Mouse (Mus musculus) lung, adult 18-20 months (tissue): ENCODE results near the gene Tfeb.

Source experiments
- DNase-seq, 2 experiments: peaks; one replicate each; pipeline ENCODE4 v3.0.0; 2022; ENCODE audit warnings: mixed read lengths in 2 of 2

The Tfeb gene

DNA sequence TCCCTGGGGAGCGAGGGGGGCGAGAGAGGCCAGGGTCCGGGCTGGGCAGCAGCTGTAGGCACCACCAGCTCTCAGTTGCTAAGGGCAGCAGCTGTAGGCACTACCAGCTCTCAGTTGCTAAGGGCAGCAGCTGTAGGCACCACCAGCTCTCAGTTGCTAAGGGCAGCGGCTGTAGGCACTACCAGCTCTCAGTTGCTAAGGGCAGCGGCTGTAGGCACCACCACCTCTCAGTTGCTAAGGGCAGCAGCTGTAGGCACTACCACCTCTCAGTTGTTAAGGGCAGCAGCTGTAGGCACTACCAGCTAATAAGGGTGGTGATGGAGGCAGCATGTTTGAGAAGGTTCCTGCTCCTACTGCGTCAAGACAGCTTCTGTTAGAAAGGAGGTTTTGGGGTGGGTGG, 52.2 kb downstream of the Tfeb start:
- DNase-seq, result no peak

DNA sequence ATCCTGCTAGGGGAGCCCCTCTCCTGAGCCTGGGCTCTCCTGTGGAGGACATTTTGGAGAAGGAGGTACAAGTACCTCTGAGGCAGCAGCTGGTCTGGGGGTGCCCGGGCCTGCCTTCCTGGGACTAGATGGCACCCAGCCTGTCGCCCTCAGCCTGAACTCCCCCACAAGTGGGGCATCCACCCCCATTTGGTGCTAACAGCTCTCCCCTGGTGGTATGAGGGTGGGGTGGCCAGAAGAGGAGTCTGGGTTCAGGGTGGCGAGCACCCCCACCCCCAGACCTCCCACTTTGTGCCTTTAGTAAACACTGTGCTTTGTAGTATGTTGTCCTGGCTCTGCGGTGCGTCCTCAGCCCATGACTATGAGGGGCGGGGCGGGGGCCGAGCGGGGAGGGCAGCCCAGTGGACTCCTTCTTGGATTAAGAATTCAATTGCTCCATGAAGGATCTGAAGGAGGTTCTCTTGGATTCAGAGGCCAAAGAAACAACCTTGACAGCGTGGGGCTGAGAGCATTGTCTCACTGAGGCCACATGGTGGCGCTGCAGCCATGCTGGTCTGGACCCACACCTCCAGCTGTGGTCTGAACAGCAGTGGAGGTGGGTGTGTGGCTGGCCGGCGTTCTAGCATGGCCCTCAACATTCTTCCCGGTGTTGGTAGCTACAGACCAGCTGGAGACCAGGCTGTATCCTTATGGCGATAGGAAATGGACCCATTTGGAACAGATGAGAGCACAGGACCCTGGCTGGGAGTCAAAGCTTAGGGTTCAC, 55.5 kb downstream of the Tfeb start:
- peak; percentile 63 to 78 for DNase-seq

DNA sequence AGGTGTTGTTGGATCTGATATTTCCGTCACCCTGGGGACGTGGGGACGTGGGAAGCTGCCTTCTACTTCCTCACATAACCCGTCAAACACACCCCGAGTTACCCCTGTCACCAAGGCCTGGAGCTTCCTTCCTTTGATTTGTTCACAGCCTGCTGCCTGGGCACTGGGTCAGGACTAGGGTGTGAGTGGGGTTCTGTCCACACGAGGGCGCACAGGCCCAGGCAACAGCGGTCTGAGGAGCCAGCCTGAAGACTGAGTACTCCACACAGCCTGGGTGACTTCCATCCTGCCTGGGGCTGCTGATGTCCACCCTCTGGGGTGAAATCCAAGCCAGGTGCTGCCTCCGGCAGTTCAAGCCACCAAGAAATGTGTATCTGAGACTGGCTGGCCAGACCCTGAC, 56.5 kb downstream of the Tfeb start:
- DNase-seq, result peak; percentile 84 to 87

DNA sequence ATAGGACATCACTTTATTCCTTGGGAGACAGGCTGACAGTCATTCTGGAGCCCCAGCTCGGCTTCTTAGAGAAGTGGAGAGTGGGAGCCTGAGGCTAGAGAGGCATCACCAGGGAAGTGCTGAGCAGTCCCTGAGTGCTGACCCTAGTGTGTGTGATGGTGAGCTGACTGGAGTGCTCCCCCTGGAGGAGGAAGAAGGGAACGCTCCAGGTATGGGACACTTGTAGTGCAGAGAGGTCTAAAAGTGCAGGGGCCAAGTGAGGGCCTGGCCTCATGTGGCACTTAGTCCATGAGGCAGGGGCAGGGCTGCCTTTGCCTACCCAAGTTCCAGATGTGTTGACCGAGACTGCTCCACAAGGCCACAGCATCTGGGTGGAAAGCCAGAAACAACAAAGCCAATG, 58.6 kb downstream of the Tfeb start:
- DNase-seq, result peak; percentile 44 to 48

DNA sequence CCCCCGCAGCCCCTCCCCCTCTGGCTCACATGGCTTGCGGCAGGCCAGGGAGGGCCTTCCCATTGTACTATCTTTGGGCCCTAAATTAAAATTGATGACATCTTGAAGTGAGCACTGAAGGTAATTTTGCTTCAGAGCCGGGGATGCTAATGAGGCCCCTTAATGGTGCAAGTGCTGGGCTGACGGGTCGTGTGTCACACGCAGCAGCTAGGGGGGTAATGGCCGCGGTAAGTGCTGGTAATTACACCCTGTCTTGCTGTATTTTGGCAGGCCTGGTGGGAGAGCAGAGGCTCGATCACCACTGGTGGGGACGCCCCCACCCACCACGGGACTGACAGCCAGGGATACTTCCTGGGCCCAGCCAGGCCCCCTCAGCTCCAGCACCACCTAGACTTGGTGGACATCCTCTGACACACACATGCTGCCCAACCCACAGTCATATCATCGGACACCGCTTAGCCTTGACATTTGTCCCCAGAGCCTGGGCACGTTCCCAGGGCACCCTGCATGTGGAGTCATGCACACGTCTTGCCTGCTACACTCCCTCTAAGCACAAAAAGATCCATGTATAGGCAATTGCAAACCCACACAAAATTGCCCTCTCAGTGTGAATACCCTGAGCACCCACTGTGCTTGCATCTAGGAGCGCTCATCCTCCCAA, 59.5 kb downstream of the Tfeb start:
- no peak for DNase-seq

DNA sequence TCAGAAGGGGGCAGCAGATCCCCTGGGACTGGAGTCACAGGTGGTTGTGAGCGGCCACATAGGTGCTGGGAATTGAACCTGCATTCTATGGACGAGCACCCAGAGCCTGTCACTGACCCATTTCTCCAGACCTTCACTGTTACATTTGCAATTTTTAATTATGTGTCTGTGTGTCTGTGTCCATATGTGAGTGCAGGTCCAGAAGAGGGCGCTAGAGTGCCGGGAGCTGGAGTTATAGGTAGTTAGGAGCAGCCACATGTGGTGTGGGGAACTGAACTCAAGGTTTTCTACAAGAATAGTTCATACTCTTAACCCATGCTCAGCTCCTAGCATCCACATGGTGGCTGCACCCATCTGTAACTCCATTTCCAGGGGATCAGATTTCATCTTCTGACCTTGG, 60.1 kb downstream of the Tfeb start:
- DNase-seq, result no peak

DNA sequence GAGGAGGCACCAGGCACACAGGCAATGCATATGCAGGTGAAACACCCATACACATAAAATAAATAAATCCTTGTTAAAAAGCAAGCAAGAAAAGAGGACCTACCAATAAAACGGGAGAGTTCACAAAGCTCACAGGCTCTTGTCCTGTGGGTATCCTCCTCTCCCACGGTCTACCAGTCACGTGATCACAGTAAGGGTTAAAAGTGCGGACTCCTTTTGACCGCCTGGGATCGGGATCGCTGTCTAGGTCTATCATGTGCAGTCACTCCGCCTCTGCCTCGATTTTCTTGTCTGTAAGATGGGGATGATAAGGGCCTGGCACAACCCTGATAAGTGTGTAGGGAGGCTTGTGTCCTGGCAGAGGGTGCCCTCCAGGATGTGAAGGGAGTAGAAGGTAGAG, 60.6 kb downstream of the Tfeb start:
- DNase-seq, result no peak

DNA sequence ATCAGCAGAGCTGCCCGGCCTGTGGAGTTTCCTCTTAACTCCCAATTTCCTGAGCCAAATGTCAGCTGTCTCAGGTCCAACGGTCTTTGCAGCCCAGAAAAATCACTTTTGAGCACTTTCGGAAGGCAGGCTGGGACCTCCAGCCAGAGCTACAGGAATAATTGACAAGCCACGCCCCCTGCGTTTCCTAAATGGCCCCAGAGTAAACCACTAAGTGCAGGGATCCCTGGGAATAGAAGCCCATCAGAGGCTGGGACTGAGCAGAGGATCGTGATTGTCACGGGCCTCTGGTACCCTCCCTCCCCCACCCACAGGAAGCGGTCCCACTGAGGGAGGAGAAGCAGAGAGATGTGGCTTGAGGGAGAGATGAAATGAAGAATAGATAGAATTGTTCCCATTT, 66.0 kb downstream of the Tfeb start:
- DNase-seq, result no peak

DNA sequence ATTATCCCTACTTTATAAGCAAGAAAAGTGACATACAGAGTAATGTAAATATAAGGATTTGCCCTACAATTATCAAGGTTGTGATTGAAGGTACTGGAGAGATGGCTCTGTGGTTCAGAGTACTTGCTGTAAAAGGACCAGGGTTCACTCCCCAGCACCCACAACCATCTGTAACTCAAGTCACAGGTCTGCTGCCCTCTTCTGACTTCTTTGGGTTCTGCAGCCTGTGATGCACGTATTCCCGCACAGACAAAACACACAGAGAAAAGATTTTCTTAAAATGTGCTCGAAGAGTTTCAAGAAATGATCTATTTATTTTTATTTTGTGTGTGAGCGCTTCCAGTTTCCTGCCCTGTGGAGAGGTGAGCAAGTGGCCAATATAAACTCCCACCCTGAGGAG, 66.8 kb downstream of the Tfeb start:
- DNase-seq, result no peak

DNA sequence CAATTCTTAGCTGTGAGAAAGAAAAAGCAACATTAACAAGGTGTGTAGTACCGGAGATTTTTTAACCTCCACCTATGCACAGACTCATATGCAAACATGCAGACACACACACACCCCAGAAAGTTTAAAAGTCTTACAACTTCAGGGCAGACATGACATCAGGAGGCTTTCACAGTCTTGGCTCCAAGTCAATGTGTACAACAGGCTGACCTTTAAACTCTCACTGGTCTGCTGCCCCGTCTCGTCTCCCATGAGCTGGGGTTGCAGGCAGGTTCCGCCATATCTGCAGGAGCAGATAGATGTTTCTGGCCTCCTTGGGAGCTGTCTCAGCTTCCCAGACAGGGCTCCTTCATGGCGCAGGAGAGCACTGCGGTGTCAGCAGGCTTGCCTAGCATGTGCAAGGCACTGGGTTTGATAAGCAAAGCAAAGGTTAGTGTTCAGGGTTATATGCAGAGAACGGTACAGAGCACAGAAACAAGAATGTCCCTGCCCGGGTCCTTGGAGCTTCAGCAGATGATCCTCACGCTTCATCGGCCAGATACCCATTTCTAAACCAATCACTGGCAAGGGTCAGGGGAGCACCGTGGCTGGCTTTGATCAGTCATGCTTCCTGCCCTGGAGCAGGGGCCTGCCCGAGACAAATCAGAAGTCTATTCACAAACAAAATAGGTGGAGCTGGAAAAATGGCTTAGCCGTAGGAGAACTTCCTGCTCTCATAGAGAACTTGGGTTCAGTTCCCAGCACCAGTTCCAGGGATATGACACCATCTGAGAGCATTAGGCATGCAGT, 68.4 kb downstream of the Tfeb start:
- no peak for DNase-seq

DNA sequence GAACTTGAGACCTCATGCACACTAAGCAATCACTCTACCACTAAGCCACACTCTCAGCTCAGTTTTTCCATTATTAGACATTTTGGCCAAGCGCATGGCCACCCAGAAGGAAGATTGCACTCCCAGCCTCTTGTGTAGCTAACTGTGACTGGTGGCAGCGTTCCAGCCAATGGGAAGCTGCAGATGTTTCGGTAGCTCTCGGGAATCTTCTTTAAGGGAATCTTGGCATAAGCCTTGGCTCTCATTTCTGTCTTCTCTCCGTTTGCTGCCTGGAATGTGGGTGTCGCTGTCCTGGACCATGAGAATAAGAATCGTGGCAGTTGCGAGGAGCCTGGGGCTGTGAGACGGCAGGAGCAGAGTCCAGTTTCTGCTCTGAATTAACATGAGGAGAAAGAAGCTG, 69.4 kb downstream of the Tfeb start:
- no peak for DNase-seq

DNA sequence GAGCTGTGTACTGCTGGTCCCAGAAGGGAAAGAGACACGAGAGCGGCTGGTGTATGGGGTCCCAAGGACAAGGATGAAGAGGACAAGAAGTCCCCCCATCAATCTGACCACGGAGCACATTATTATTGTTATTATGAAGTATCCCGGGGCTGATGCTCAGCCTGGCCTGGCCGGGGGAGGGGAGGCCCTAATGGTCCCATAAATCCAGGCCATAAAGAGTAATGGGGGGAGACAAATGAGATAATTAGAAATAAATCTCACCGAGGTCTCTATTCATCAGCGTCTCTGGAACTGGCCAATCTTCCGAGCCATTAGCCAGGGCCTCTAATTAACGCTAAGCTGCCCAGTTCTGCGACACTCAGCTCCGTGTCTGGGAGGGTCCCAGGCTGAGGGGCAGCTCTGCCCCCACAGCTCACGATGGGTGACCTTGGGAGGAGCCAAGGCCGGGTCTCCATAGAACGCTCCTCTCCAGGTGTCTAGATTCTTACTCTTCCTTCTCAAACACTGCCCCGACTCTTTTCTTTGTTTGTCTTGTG, 74.5 kb downstream of the Tfeb start:
- no peak for DNase-seq

DNA sequence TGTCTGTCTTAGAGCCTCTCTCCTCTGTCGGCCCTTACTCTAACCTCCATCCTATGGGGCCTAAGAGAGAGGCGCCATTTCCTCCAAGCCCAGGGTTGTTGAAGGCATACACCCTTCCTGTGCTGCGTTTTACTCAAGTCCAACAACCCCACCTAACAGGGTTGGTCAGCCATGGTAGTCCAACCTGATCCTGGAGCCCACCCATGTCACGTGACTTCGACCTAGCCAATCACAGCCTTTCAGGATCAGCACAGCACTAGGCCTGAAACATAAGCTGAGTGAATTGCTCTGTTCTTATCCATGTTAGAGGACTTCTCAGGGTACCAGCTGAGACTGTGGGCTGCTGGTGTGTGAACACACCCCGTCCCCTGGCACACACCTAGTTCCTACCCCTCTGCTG, 75.4 kb downstream of the Tfeb start:
- no peak for DNase-seq

DNA sequence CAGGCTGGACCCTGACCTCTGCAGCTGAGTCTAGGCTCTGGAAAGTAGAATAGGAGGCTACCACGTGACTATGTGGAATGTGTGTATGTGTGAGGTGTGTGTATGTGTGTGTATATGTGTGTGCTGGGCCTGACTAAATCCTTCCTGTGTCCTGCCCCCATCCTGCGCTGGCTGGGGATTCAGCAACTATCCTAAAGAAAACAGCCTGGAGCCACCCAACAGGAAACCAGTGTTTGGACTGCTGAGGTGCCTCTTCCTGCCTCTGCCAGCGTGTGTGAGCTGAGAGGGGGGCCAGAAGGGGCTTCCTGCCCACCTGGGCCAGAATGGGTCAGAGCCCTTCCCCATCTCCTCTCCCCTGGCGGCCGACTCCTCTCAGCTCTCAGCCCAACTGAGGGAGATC, 76.8 kb downstream of the Tfeb start:
- DNase-seq, result peak in 1 of 2 experiments; percentile 51

DNA sequence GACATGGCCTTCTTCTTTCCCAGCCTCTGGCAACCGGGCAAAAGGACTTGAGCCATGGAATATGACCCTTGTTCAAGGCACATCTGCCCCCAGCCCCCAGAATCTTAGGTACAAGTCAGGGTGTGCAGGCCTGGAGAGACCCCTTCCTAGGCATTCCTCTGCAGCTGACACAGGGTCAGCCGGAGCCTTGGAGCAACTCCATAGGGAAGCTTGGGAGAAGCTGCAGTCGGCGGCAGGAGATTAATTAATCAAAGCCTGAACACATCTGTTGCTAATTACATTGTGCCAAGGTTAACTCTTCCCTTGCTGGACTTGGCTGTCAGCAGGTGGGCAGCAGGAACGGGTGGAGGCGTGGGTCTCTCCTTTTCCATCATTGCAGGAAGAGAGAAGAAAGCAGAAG, 77.7 kb downstream of the Tfeb start:
- DNase-seq, result no peak

DNA sequence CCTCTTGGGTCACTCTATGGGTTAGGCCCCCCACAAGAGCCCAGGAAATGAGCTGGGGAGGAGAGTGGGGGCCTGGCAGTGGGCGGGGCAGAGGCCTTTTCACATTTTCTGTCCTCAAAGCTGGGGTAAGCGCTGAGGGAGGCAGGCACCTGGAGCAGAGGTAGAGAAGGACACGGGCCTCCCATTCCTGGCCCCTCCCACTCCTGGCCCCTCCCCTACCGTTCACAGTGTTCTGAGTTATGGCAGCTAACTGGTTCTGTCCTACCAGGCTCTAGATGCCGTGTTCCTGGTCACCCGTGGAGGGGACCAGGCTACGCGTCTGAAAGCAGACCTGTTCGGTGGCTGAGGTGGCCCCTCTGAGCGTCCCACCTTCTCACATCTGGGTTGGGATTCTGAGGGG, 78.6 kb downstream of the Tfeb start:
- no peak for DNase-seq

DNA sequence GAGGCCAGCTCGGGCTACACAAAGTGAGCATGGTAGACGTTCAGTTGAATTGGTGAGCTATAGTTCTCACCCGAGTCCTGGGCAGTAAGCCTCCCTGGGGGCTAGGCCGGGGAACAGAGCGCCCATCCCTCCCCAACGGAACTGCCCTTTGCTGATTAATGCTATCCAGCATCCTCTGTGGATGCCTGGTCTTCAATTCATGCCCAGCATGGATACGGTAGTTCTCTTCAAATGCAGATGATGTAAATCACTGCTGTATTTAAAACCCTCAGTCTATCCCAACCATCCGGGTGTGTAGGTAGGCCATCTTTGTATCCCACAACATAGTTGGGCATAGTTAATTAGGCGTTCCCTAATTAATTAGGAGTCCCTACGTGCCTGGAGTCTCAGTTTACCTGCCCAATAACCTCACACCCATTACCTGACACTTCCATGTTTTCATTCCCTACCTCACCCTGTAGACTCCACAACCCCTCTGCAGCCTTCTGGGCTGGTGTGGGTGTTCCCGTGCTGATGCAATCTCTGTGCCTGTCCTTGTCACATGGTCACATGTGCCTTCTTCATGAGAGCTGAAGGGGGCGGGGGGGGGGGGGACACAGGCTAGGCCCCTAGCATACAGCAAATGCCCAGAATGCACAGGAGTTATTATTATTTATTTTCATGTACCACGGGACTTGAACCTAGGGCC, 81.4 kb downstream of the Tfeb start:
- no peak for DNase-seq

DNA sequence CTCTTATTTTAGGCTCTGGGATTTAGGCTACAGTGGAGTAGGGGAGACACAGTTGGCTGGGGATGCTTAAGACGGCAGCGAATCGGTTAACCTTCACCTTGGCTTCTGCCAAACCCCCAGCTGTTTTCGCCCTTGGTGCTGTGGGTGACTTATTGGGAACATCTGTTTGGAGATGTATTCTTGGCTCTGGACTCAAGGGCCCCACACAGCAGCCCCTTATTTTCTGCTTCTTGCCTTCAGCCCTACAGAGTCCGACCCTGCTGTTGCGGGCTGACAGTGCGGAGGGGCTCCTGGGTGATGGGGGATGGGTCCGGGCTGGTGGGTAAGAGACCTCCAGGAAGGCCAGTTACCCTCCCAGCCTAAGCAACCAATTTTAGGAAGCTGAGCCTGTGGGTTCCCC, 84.5 kb downstream of the Tfeb start:
- no peak for DNase-seq

DNA sequence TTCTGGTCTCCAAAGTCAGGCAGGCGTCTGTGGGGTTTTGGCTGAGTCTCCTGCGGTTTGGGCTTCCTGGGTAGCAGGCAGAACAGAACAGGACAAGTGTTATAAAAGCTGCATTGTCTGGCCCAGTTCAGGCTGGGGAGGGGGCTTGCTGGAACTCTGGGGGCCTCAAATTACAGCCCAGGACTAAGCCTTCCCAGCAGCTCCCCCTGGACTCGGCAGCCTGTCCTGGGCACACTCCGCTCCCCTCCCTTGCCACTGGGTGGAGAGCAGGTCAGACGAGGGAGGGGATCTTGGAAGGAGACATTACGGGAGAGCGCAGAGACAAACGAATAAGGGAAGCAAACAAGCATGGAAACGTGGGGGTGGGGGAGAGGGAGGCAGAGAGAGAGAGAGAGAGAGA, 94.3 kb downstream of the Tfeb start:
- DNase-seq, result no peak

DNA sequence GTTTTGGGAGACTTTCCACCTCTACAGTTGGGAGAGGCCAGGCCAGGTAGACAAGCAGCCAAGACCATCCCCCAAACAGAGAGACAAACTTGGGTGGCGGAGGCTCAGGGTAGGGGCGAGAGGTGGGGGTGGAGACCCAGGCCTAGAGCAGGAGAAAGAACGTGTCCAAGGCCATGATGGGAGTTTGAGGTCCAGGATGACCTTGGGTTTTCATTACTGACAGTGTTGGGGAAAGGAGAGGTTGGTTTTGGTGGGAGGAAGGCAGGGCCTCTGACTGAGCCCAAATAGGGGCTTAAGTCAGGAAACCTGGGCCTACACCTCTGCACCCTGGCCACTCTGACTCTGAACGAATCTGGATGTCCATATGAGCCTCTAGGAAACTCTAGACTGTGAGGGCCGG, 94.9 kb downstream of the Tfeb start:
- no peak for DNase-seq

DNA sequence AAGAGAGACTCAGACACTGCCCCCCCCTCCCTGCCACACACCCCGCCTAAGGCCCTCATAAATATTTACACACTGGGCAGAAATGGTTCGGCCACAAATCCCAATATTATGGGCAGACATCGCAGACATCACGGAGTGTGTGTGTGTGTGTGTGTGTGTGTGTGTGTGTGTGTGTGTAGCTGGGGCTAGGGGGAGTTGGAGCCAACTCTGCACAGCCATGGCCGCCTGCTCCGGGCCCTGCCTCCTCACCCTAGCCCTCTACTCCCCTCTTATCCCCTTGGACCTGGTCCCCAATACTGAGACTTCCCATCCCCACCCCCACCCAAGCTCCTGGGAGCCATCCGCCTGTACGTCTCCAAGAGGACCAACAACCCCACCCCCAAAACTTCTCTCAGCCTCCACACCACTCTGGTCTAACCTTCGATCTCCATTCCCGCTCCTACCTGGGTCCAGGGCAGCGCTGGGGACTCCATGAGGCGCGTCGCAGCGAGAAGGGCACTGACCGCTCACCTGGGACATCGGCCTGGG, 95.7 kb downstream of the Tfeb start:
- no peak for DNase-seq

DNA sequence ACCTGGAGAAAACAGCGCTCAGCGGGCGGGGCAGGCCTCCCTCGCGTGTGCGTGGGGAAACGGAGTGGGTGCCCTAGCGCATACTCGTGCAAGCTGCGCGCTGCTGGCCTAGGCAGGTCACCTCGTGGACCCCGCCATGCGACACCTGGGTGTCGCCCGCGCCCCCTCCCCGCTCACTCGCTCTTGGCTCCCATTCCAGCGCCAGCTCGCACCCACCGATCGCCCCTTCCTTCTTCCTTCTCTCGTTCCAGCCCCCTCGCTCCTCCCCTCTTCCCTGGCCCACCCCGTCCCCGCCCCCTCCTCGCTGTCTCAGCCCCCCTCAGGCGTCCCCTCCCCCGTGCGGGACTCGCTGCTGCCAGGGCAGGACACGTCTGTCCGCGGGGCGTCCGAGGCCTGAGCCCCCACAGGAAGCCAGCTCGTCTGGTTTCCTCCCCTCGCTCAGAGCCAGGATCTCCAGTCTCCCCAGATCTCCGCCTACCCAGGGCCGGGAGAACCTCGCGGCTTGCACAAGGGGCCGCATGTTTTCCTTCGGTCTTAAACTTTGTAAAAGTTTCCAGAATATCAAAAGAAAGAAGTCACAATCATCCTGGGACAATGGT, 96.3 kb downstream of the Tfeb start:
- peak; percentile 20 to 46 for DNase-seq
